Mouse (Mus musculus) kidney, adult 18-20 months (tissue): Measurements from ENCODE around the gene Cabin1.

Source experiments
- DNase-seq: peaks from one replicate; pipeline ENCODE4 v3.0.0; 2021

Cabin1 gene

GRCm38 (mm10) chr10:75634610-75635009 lies 129.5 kb downstream of the Cabin1 start:
- DNase-seq, result no peak

GRCm38 (mm10) chr10:75633576-75634139 lies 130.5 kb downstream of the Cabin1 start:
- DNase-seq, result no peak

- DNase-seq, result no peak
Observed at GRCm38 (mm10) chr10:75633048-75633447, 131.1 kb downstream of the Cabin1 start.

DNA sequence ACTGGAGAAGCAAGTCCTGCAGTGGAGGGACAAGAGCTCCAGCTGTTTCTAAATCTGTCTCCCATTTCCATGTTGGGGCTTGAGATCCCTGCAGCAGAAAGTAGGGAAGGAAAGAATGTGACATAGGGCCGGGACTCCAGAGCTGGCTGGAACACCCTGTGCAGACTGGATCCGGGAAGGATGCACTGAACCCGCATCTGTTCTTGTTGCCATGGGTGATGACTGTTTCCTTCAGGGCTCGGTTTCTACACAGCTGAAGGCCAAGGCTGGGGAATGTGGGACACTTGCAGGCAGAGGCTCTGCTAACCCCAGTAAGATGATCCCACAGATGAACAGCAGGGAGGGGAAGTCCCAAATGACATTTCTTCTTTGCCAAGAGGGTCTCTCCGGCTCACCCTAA lies 131.5 kb downstream of the Cabin1 start:
- DNase-seq, result no peak

DNA sequence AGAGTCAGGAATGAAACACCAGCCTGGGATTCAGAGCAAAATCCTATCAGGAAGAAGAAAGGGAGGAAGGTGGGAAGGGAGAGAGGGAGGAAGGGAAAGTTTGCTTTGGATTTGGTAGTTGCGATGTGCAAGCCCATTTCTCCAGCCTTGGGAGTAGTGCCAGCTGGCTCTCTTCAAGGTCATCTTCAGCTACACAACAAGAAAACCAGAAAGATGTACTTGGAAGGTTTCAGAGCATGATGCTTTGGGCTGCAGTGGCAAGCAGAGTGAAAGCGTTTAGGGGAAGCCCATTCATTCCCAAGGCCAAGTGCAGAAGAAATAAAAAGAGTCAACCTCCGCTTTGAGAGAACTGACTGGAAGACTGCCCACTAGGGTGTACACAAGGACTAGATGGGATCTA lies 136.7 kb downstream of the Cabin1 start:
- no peak for DNase-seq

GRCm38 (mm10) chr10:75626991-75627390 lies 137.2 kb downstream of the Cabin1 start:
- DNase-seq, result no peak

GRCm38 (mm10) chr10:75625920-75626319 lies 138.2 kb downstream of the Cabin1 start:
- no peak for DNase-seq

DNA sequence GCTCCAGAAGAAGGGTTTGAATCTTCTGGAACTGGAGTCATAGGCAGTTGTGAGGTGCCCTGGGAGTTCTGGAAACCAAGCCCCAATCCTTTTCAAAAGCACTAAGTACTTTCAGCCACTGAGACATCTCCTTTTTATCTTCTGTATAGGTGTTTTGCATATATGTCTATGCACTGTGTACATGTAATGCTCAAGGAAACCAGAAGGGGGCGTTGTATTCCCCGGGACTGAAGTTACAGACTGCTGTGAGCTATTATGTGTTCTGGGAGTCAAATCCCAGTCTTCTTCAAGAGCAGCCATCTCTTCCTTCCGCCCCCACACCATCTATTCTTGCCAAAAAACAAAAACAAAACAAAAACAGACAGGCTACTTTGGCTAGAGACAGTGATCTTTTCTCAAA lies 143.3 kb downstream of the Cabin1 start:
- DNase-seq, result no peak

DNA sequence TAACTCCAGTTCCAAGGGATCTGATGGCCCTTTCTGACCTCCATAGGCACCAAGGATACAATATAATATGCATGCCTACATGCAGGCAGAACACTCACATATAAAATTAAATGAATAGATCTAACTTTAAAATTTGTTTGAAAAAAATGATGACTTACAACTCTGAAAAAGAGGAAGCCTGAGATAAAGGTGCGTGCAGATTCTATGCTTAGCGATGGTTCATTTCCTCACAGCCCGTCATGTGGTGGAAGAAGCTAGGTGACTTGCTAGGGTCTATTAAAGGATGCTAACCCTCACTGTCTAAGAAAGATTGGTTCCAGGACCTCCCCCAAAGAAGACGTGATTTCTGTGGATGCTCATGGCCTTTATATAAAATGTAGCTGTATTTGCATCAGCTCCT lies 148.1 kb downstream of the Cabin1 start:
- no peak for DNase-seq

DNA sequence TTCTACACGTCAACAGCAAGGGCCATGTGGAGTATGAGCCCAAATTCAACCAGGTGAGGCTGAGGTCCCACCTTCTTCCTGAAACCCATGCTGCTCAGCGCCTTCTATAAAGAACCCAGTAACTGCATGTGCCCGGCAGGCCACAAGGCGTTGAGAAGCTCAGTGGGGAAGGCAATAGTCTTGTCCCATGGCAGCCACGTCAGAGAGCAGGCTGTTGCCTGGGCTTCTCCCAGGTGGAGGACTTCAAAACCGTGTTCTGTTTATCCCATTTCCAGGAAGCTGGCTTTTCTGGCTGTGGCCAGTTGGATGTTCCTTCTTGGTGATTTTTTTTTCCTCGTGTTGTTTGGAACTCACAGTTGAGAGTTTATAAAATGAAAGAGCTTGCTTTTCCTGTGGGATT lies 153.7 kb downstream of the Cabin1 start:
- no peak for DNase-seq

GRCm38 (mm10) chr10:75608975-75609374 lies 155.2 kb downstream of the Cabin1 start:
- DNase-seq, result no peak

GRCm38 (mm10) chr10:75607253-75607652 lies 156.9 kb downstream of the Cabin1 start:
- no peak for DNase-seq

- no peak for DNase-seq
Observed at GRCm38 (mm10) chr10:75605162-75605846, 158.8 kb downstream of the Cabin1 start.

- DNase-seq, result no peak
Observed at GRCm38 (mm10) chr10:75600189-75600730, 163.9 kb downstream of the Cabin1 start.
